Mouse (Mus musculus) hindbrain, embryonic 11.5 days (tissue): ENCODE data around the gene Zfp322a. TPM values are rescaled to one million over a fixed set of nuclear protein-coding genes. Genes with fewer than 3 reads are reported as not detected.

ENCODE experiments used
- ATAC-seq: fragments of 200-750 bp; cut with Nextera tagmentation; 2 replicates; pipeline ENCODE4 v1.8.0; 2017; ENCODE audit warnings: mild to moderate bottlenecking, moderate TSS enrichment, moderate library complexity; ENCODE audit not compliant: low FRiP score
- DNase-seq: peaks from one replicate; pipeline ENCODE4 v3.0.0-alpha.2; 2015; ENCODE audit warnings: low spot score
- H3K27ac ChIP-seq: fragments of 300-500 bp; sonication (generic); 2 replicates; pipeline ENCODE4 v1.5.1; 2014; ENCODE audit warnings: mild to moderate bottlenecking, low read depth, low read length
- H3K27me3 ChIP-seq: fragments of 300-500 bp; sonication (generic); 2 replicates; pipeline ENCODE4 v1.6.1; 2014; ENCODE audit warnings: mild to moderate bottlenecking, low read length, moderate library complexity, mixed read lengths; ENCODE audit not compliant: control insufficient read depth, insufficient read depth
- H3K36me3 ChIP-seq: fragments of 300-500 bp; sonication (generic); 2 replicates; pipeline ENCODE4 v1.6.1; 2014; ENCODE audit warnings: mild to moderate bottlenecking, low read length, moderate library complexity, mixed read lengths; ENCODE audit not compliant: control insufficient read depth, insufficient read depth
- H3K4me1 ChIP-seq: fragments of 300-500 bp; sonication (generic); replicated peaks from 2 replicates; pipeline ENCODE4 v1.6.1; 2014; ENCODE audit warnings: low read length, mixed read lengths; ENCODE audit not compliant: control insufficient read depth, insufficient read depth
- H3K4me2 ChIP-seq: fragments of 300-500 bp; sonication (generic); replicated peaks from 2 replicates; pipeline ENCODE4 v1.6.1; 2014; ENCODE audit warnings: mild to moderate bottlenecking, low read depth, low read length
- H3K4me3 ChIP-seq: fragments of 300-500 bp; sonication (generic); 2 replicates; pipeline ENCODE4 v1.5.1; 2014; ENCODE audit warnings: low read depth, low read length
- H3K9ac ChIP-seq: fragments of 300-500 bp; sonication (generic); 2 replicates; pipeline ENCODE4 v1.6.1; 2014; ENCODE audit warnings: low read depth, low read length
- H3K9me3 ChIP-seq: fragments of 300-500 bp; sonication (generic); 2 replicates; pipeline ENCODE4 v1.6.1; 2016; ENCODE audit warnings: low read length; ENCODE audit not compliant: control insufficient read depth
- WGBS: fragments of 180-500 bp; shearing (Covaris S2); extraction: QIAGEN DNeasy Blood & Tissue Kit; methylation state at CpG from one replicate; pipeline ENCODE4 v1.1.7; 2014; 5-methylcytosine and 5-hydroxymethylcytosine counted together
- polyA plus RNA-seq: library from polyadenylated mRNA; unstranded; fragments of >200 nt; fragmentation: Nextera tagmentation; extraction: Ambion mirVana; gene quantifications from 2 replicates; pipeline ENCODE4 v1.2.1, GENCODE M21; 2014

Gene Zfp322a
- polyA plus RNA-seq, 1 experiment from 2014 or later: 65.6 TPM

- Histone ChIP-seq H3K4me2 (peak overlapping the region; percentile 43), H3K36me3 (no peaks in the 10 kb centered on the region), H3K4me1 (peaks cover 3% of the 10 kb centered on the region; the same call in 1 of the 2 replicates), H3K27ac (no peak overlapping the region), H3K27me3 (peaks cover 23% of the 10 kb centered on the region), H3K9ac (no peak overlapping the region), H3K9me3 (no peaks in the 10 kb centered on the region), H3K4me3 (peak overlapping the region; percentile 25)
- DNase-seq: peak; percentile 76
- peak; percentile 68 for ATAC-seq
- WGBS: under 1% methylated on average over 24 of the region's 24 CpGs
Observed at GRCm38 (mm10) chr13:23307069-23307814, 61.8 kb downstream of the Zfp322a start.

GRCm38 (mm10) chr13:23306707-23307068 lies 62.3 kb downstream of the Zfp322a start:
- no peak overlapping the region for H3K27ac ChIP-seq
- peak overlapping the region; percentile 25 for H3K4me3 ChIP-seq
- peaks cover 22% of the 10 kb centered on the region for H3K27me3 ChIP-seq
- no peak overlapping the region for H3K9ac ChIP-seq
- WGBS: 10% methylated on average over 10 of the region's 10 CpGs
- H3K4me1 ChIP-seq: peaks cover 3% of the 10 kb centered on the region; the same call in 1 of the 2 replicates
- peak; percentile 4; the same call in 1 of the 2 replicates for ATAC-seq
- peak overlapping the region; percentile 43 for H3K4me2 ChIP-seq
- no peaks in the 10 kb centered on the region for H3K9me3 ChIP-seq
- DNase-seq: no peak
- no peaks in the 10 kb centered on the region for H3K36me3 ChIP-seq

Other genes starting within 250 kb of the Zfp322a start
- not detected in 2 replicates for gene Vmn1r218, start 236.1 kb downstream of the Zfp322a start, polyA plus RNA-seq
- not detected in 2 replicates for gene Vmn1r219, start 209.9 kb downstream of the Zfp322a start, polyA plus RNA-seq
- not detected in 2 replicates for gene Vmn1r220, start 181.2 kb downstream of the Zfp322a start, polyA plus RNA-seq
- not detected in 2 replicates for gene Vmn1r221, start 155.1 kb downstream of the Zfp322a start, polyA plus RNA-seq
- gene Vmn1r222, start 133.3 kb downstream of the Zfp322a start, polyA plus RNA-seq: not detected in 2 replicates
- gene Vmn1r223, start 122.1 kb downstream of the Zfp322a start, polyA plus RNA-seq: not detected in 2 replicates
- gene Abt1, start 54.7 kb upstream of the Zfp322a start, polyA plus RNA-seq: 12.1 and 13.4 TPM in 2 replicates
- gene Btn1a1, start 96.7 kb upstream of the Zfp322a start, polyA plus RNA-seq: not detected in 2 replicates
- gene Btn2a2, start 119.6 kb upstream of the Zfp322a start, polyA plus RNA-seq: 0.15 and 0.18 TPM in 2 replicates
- gene Hist1h4h, start 161.8 kb upstream of the Zfp322a start, polyA plus RNA-seq: 4.7 TPM in 2 replicates
- 3.6 and 8.4 TPM in 2 replicates for gene Hist1h2af, start 164.7 kb upstream of the Zfp322a start, polyA plus RNA-seq
- 3.7 and 4.8 TPM in 2 replicates for gene Hist1h3g, start 166.2 kb upstream of the Zfp322a start, polyA plus RNA-seq
- 0.60 and 0.89 TPM in 2 replicates for gene Hist1h2bh, start 174.2 kb upstream of the Zfp322a start, polyA plus RNA-seq
- gene Hist1h3f, start 174.8 kb upstream of the Zfp322a start, polyA plus RNA-seq: 1.0 and 1.1 TPM in 2 replicates
- gene Hist1h4f, start 182.4 kb upstream of the Zfp322a start, polyA plus RNA-seq: 0.56 and 0.80 TPM in 2 replicates
- gene Hist1h1d, start 184.1 kb upstream of the Zfp322a start, polyA plus RNA-seq: 0.56 and 0.57 TPM in 2 replicates
- gene Hist1h3e, start 193.2 kb upstream of the Zfp322a start, polyA plus RNA-seq: 6.7 and 6.9 TPM in 2 replicates
- gene Hist1h2ae, start 202.0 kb upstream of the Zfp322a start, polyA plus RNA-seq: 70.9 and 82.9 TPM in 2 replicates
- 3.2 and 4.8 TPM in 2 replicates for gene Hist1h2bg, start 202.2 kb upstream of the Zfp322a start, polyA plus RNA-seq
- gene Hist1h2bf, start 205.0 kb upstream of the Zfp322a start, polyA plus RNA-seq: 1.5 and 3.7 TPM in 2 replicates
- gene Hist1h2ad, start 205.2 kb upstream of the Zfp322a start, polyA plus RNA-seq: 1.0 and 2.9 TPM in 2 replicates
- 7.2 and 8.3 TPM in 2 replicates for gene Hist1h3d, start 206.6 kb upstream of the Zfp322a start, polyA plus RNA-seq
- 95.0 and 95.9 TPM in 2 replicates for gene Hist1h4d, start 212.4 kb upstream of the Zfp322a start, polyA plus RNA-seq